Mouse (Mus musculus) hindbrain, embryonic 15.5 days (tissue): ENCODE measurements around the gene Abca17. TPM values are rescaled to one million over a fixed set of nuclear protein-coding genes. Genes with fewer than 3 reads are reported as not detected.

Experiments
- ATAC-seq: fragments of 200-750 bp; cut with Nextera tagmentation; 2 replicates; pipeline ENCODE4 v1.8.0; 2017; ENCODE audit warnings: low read depth, moderate number of reproducible peaks, moderate TSS enrichment; ENCODE audit not compliant: low FRiP score
- H3K27ac ChIP-seq: fragments of 300-500 bp; sonication (generic); replicated peaks from 2 replicates; pipeline ENCODE4 v1.5.1; 2015; ENCODE audit warnings: mild to moderate bottlenecking, inconsistent platforms
- H3K27me3 ChIP-seq: fragments of 300-500 bp; sonication (generic); 2 replicates; pipeline ENCODE4 v1.6.1; 2015; ENCODE audit warnings: control low read depth, inconsistent platforms
- H3K36me3 ChIP-seq: fragments of 300-500 bp; sonication (generic); 2 replicates; pipeline ENCODE4 v1.6.1; 2015; ENCODE audit warnings: control low read depth, inconsistent platforms
- H3K4me1 ChIP-seq: fragments of 300-500 bp; sonication (generic); replicated peaks from 2 replicates; pipeline ENCODE4 v1.6.1; 2015; ENCODE audit warnings: control low read depth, inconsistent platforms
- H3K4me2 ChIP-seq: fragments of 300-500 bp; sonication (generic); 2 replicates; pipeline ENCODE4 v1.6.1; 2015; ENCODE audit warnings: moderate library complexity, mild to moderate bottlenecking, inconsistent platforms
- H3K4me3 ChIP-seq: fragments of 300-500 bp; sonication (generic); 2 replicates; pipeline ENCODE4 v1.5.1; 2015; ENCODE audit warnings: mild to moderate bottlenecking, inconsistent platforms
- H3K9ac ChIP-seq: fragments of 300-500 bp; sonication (generic); 2 replicates; pipeline ENCODE4 v1.6.1; 2015; ENCODE audit warnings: inconsistent platforms
- H3K9me3 ChIP-seq: fragments of 300-500 bp; sonication (generic); 2 replicates; pipeline ENCODE4 v1.6.1; 2016; ENCODE audit warnings: control low read depth, inconsistent platforms
- WGBS: fragments of 180-500 bp; shearing (Covaris S2); methylation state at CpG from one replicate; pipeline ENCODE4 v1.1.7; 2015; 5-methylcytosine and 5-hydroxymethylcytosine counted together
- microRNA-seq: library from miRNA; unstranded; fragments of <30 nt; microRNA quantifications from one replicate; pipeline ENCODE4, GENCODE M21; 2016
- polyA plus RNA-seq: library from polyadenylated mRNA; unstranded; fragments of >200 nt; fragmentation: Nextera tagmentation; extraction: Ambion mirVana; gene quantifications from 2 replicates; pipeline ENCODE4 v1.2.1, GENCODE M21; 2015

The Abca17 gene
- polyA plus RNA-seq, 1 experiment from 2014 or later = 0.48 TPM

DNA sequence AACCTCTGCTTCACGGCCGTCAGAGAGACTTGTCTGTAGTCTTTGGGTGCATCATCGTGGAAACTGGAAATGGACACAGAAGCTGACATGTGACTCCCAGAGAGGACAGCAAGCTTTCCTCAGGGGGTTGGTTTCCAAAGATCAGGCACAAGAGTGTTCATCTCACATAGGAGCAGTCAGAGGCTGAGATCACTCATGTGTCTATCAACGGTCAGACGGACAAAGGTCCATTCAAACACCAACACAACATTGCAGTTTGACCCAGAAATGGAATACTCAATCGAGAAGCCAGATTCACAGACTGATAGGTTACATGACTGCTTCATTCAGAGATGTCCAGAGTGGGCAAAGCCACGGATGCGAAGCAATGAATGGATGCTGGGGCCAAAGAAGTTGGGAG, 124.1 kb downstream of the Abca17 start:
- H3K27ac ChIP-seq = no peak overlapping the region
- no peaks in the 10 kb centered on the region for H3K27me3 ChIP-seq
- H3K4me3 ChIP-seq = no peak overlapping the region
- H3K9me3 ChIP-seq = no peaks in the 10 kb centered on the region
- WGBS = 92% methylated on average over 8 of the region's 8 CpGs
- H3K36me3 ChIP-seq = peaks cover 22% of the 10 kb centered on the region
- no peak overlapping the region for H3K9ac ChIP-seq
- H3K4me2 ChIP-seq = no peak overlapping the region
- no peak for ATAC-seq
- no peaks in the 10 kb centered on the region for H3K4me1 ChIP-seq

DNA sequence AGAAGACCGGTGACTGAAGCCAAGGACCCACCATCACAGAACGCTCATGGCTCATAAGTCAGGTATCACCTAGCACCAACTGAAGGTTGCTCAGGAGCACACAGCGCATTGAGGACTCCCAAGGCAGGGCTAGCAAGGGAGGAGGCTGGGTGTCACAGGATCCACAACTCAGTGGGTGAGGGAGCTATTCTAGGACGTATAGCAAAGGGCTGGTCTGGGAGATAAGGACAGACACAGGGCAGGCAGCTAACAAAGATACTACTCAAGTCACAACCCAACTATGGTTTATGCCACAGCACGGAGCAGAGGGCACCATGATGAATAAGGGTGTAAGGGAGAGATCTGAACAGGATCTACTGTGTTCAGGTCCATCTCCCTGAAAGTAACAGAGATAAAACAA, 125.0 kb downstream of the Abca17 start:
- Histone ChIP-seq H3K4me1 (peaks cover 4% of the 10 kb centered on the region), H3K36me3 (peaks cover 22% of the 10 kb centered on the region)

DNA sequence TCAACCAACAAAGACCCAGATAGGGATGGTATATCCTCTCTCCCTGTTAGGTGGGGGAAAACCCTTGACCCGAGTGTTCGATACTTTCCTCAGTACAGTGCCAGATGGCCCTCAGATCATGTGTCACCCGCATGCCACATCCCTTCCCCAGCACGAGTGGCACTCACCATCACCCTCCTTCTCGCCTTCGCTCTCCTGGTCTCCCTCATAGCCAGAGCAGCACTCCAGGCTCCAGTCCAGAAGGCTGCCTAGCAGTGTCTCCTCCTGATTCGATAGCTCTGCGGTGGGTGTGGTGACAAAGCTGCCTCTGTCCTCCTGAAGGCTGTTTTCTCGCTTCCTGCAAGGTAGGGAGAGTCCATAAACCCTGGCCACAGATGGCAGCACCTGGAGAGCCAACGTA, 126.1 kb downstream of the Abca17 start:
- no peaks in the 10 kb centered on the region for H3K27me3 ChIP-seq
- H3K4me3 ChIP-seq = no peak overlapping the region
- WGBS = 92% methylated on average over 10 of the region's 10 CpGs
- H3K4me1 ChIP-seq = peaks cover 11% of the 10 kb centered on the region
- H3K27ac ChIP-seq = no peak overlapping the region
- H3K4me2 ChIP-seq = no peak overlapping the region
- H3K36me3 ChIP-seq = peaks cover 17% of the 10 kb centered on the region
- no peak overlapping the region for H3K9ac ChIP-seq
- no peaks in the 10 kb centered on the region for H3K9me3 ChIP-seq
- ATAC-seq = no peak

More for the DNA sequence above, 125.0 kb downstream of the Abca17 start:
- Histone ChIP-seq H3K27ac (no peak overlapping the region), H3K4me2 (no peak overlapping the region), H3K9me3 (no peaks in the 10 kb centered on the region), H3K27me3 (no peaks in the 10 kb centered on the region), H3K4me3 (no peak overlapping the region), H3K9ac (no peak overlapping the region)
- 97% methylated on average over 5 of the region's 5 CpGs for WGBS
- ATAC-seq = no peak

DNA sequence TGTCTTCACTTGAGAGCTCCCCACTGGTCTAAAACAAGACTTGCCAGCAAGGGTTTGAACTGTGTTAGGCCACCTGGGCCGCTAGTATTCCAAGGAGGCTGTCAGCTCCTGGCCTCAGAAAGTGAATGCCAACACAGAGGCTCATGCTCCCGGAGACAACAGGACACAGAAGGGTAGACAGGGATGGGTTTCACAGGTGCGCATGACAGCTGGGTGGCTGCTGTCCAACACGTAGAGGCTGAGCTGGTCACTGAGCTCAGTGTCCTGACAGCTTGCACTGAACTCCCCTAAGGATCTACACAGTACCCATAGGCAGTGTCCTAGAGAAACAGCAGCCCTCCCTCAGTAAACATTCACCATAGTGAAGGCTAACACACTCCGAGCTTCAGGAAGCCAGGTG, 127.4 kb downstream of the Abca17 start:
- H3K4me3 ChIP-seq = no peak overlapping the region
- no peaks in the 10 kb centered on the region for H3K9me3 ChIP-seq
- peaks cover 16% of the 10 kb centered on the region for H3K4me1 ChIP-seq
- peaks cover 14% of the 10 kb centered on the region for H3K36me3 ChIP-seq
- ATAC-seq = no peak
- no peak overlapping the region for H3K4me2 ChIP-seq
- H3K27ac ChIP-seq = no peak overlapping the region
- 88% methylated on average over 5 of the region's 5 CpGs for WGBS
- H3K9ac ChIP-seq = no peak overlapping the region
- H3K27me3 ChIP-seq = no peaks in the 10 kb centered on the region

DNA sequence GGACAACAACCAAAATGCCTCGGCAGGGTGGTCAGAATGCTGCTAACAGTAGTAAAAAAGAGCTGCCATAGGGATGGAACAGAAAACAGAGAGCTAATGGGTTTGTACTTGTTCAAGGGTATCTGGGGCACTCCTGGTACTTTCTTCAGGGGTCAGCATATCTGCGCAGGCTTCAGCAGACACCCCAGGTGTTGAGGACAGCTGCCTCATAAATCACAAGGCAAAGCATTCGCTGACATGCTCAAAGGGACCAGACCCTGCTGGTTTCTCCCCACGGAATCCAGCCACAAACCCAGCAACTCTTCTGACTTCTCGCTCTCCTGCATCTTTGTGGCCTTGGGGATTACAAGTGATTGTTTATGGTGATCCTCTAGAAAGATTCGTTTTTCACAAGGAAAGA, 128.2 kb downstream of the Abca17 start:
- Histone ChIP-seq H3K36me3 (peaks cover 14% of the 10 kb centered on the region), H3K4me3 (no peak overlapping the region), H3K4me1 (peaks cover 16% of the 10 kb centered on the region), H3K9me3 (no peaks in the 10 kb centered on the region), H3K27me3 (no peaks in the 10 kb centered on the region), H3K27ac (no peak overlapping the region), H3K4me2 (no peak overlapping the region), H3K9ac (no peak overlapping the region)
- 82% methylated on average over 6 of the region's 6 CpGs for WGBS
- ATAC-seq = no peak

DNA sequence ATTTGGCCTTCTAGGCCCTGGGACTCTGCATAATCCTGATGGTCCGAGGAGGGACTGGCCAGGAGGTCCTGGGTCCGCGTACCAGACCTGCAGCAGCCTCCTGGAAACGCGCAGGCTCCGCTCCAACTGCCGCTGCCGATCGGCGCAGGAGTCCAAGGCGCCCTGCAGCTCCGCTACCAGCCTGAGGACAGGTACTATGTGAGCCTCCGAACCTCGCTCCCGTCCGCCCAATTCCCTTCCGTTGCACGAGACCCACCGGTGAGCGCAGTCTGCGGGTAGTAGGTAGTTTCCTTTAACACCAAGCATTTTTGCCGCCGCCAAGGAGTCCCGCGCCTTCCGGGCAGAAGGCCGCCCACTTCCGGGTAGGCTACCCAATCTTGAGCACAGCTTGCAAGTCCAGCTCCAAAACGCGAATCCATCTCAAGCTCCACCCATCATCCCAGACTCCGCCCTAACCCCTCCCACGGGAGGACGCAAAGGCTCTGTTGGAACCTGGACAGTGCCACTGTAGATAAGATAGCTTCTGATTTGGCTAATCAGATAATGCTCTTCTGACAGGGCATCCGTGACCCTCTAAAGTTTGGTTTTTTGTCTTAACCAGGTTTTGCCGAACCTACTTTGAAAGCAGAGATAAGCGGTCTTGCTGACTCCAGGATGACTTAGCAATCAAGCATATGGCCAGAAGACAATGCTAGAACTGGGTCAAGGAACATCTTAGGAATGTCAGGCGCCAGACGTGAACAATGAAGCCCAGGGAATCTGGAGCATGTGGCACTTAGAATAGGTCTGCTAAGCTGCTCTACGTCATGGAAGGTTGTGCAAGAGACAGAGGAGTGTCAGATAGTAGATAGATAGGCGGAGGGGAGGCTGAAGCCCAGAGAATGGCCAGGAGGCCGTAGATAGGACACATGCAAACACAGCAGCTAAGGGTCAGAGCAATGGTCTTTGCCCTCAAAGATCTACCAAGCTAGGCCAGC, 130.1 kb downstream of the Abca17 start, which contains the start of gene Tedc2:
Tedc2 (minus strand) TSS at position 417 of the 977 bp plus-strand sequence.
- 5% methylated on average over 41 of the region's 41 CpGs for WGBS
- Histone ChIP-seq H3K27ac (peak within 1 kb of the TSS; percentile 74), H3K4me2 (peak within 1 kb of the TSS; percentile 90), H3K9ac (peak within 1 kb of the TSS; percentile 71), H3K4me1 (peaks cover 16% of the 10 kb centered on the region), H3K9me3 (no peaks in the 10 kb centered on the region), H3K36me3 (peaks cover 12% of the 10 kb centered on the region), H3K27me3 (no peaks in the 10 kb centered on the region), H3K4me3 (peak within 1 kb of the TSS; percentile 81)
- ATAC-seq = peak; percentile 94

DNA sequence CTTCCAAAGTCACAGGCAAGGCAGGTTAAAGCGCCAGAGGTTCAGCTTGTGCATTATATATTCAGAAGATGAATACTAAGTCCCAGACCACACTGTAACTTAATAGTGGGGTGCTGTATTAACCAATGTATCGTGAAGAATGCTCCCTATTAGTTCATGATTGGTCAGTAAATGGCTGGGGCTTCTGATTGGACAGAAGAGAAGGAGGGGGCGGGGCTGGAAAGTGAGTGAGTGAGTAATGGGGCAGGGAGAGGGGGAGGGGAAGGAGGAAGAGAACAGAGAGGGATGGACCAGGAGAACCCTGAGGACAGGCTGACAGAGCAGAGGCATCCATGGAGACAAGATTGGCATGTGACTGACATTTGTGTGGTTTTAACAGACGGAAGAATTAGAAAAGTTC, 134.0 kb downstream of the Abca17 start:
- Histone ChIP-seq H3K4me1 (peaks cover 21% of the 10 kb centered on the region), H3K27me3 (no peaks in the 10 kb centered on the region), H3K9me3 (no peaks in the 10 kb centered on the region), H3K36me3 (peaks cover 18% of the 10 kb centered on the region), H3K9ac (no peak overlapping the region), H3K4me2 (no peak overlapping the region), H3K4me3 (no peak overlapping the region), H3K27ac (no peak overlapping the region)
- 55% methylated on average over 4 of the region's 4 CpGs for WGBS
- no peak for ATAC-seq

Small RNA genes within 50 kb of the gene (microRNA-seq; reads per million reads assigned to microRNA genes)
- gene Gm24427 (not detected), gene Mir5134 (0.65 reads per million), gene Mir6965 (not detected)

Other genes starting within 250 kb of the Abca17 start
- 63.8 and 64.4 TPM in 2 replicates for gene Pdpk1, start 200.1 kb downstream of the Abca17 start, polyA plus RNA-seq
- 33.6 and 38.8 TPM in 2 replicates for gene Amdhd2, start 187.3 kb downstream of the Abca17 start, polyA plus RNA-seq
- 1,386 and 1,520 TPM in 2 replicates for gene Atp6v0c, start 181.4 kb downstream of the Abca17 start, polyA plus RNA-seq
- 26.9 TPM in 2 replicates for gene Tbc1d24, start 145.5 kb downstream of the Abca17 start, polyA plus RNA-seq
- gene Ntn3, start 141.5 kb downstream of the Abca17 start, polyA plus RNA-seq = 4.9 and 5.8 TPM in 2 replicates
- 10.2 and 12.6 TPM in 2 replicates for gene Tedc2, start 130.2 kb downstream of the Abca17 start, polyA plus RNA-seq
- 18.5 and 18.7 TPM in 2 replicates for gene Ccnf, start 99.6 kb downstream of the Abca17 start, polyA plus RNA-seq
- gene Abca3, start 882 bp upstream of the Abca17 start, polyA plus RNA-seq = 31.0 and 31.9 TPM in 2 replicates
- gene Rnps1, start 63.5 kb upstream of the Abca17 start, polyA plus RNA-seq = 301 and 335 TPM in 2 replicates
- 48.0 and 51.5 TPM in 2 replicates for gene Eci1, start 75.6 kb upstream of the Abca17 start, polyA plus RNA-seq
- 6.8 and 7.2 TPM in 2 replicates for gene Dnase1l2, start 92.0 kb upstream of the Abca17 start, polyA plus RNA-seq
- 46.7 and 50.5 TPM in 2 replicates for gene E4f1, start 119.2 kb upstream of the Abca17 start, polyA plus RNA-seq
- 72.6 and 75.6 TPM in 2 replicates for gene Pgp, start 119.3 kb upstream of the Abca17 start, polyA plus RNA-seq
- gene Bricd5, start 122.8 kb upstream of the Abca17 start, polyA plus RNA-seq = 0.34 and 0.77 TPM in 2 replicates
- 35.4 and 36.0 TPM in 2 replicates for gene Mlst8, start 128.0 kb upstream of the Abca17 start, polyA plus RNA-seq
- gene Caskin1, start 137.5 kb upstream of the Abca17 start, polyA plus RNA-seq = 51.4 and 55.0 TPM in 2 replicates
- 88.7 and 91.0 TPM in 2 replicates for gene Traf7, start 176.9 kb upstream of the Abca17 start, polyA plus RNA-seq
- gene Rab26, start 183.1 kb upstream of the Abca17 start, polyA plus RNA-seq = 6.3 and 8.2 TPM in 2 replicates
- gene Pkd1, start 198.8 kb upstream of the Abca17 start, polyA plus RNA-seq = 22.6 and 30.3 TPM in 2 replicates